Mouse (Mus musculus) intestine, postnatal 0 days (tissue): Measurements from ENCODE around the gene Icosl. TPM values are rescaled to one million over a fixed set of nuclear protein-coding genes. Genes with fewer than 3 reads are reported as not detected.
"Not testable (repeated sequence)": the region's sequence is repeated elsewhere in the genome, so short reads cannot be mapped to it uniquely, and the experiment has no call there.

Experiments
- ATAC-seq: fragments of 200-750 bp; cut with Nextera tagmentation; 2 replicates; pipeline ENCODE4 v1.8.0; 2017; ENCODE audit warnings: mild to moderate bottlenecking, moderate TSS enrichment, moderate library complexity
- H3K27ac ChIP-seq: fragments of 300-500 bp; sonication (generic); 2 replicates; pipeline ENCODE4 v1.5.1; 2014; ENCODE audit warnings: mild to moderate bottlenecking, low read depth, low read length, moderate library complexity
- H3K27me3 ChIP-seq: fragments of 300-500 bp; sonication (generic); replicated peaks from 2 replicates; pipeline ENCODE4 v1.6.1; 2014; ENCODE audit warnings: low read length, mixed read lengths; ENCODE audit not compliant: control insufficient read depth, insufficient read depth
- H3K36me3 ChIP-seq: fragments of 300-500 bp; sonication (generic); 2 replicates; pipeline ENCODE4 v1.6.1; 2014; ENCODE audit warnings: mild to moderate bottlenecking, moderate library complexity; ENCODE audit not compliant: control insufficient read depth, insufficient read depth
- H3K4me1 ChIP-seq: fragments of 300-500 bp; sonication (generic); replicated peaks from 2 replicates; pipeline ENCODE4 v1.6.1; 2014; ENCODE audit warnings: antibody characterized with exemption, low read length, mixed read lengths; ENCODE audit not compliant: control insufficient read depth, insufficient read depth
- H3K4me2 ChIP-seq: fragments of 300-500 bp; sonication (generic); replicated peaks from 2 replicates; pipeline ENCODE4 v1.6.1; 2014; ENCODE audit warnings: low read depth, mild to moderate bottlenecking, moderate library complexity
- H3K4me3 ChIP-seq: fragments of 300-500 bp; sonication (generic); 2 replicates; pipeline ENCODE4 v1.5.1; 2014; ENCODE audit warnings: low read depth, low read length
- H3K9ac ChIP-seq: fragments of 300-500 bp; sonication (generic); 2 replicates; pipeline ENCODE4 v1.6.1; 2014; ENCODE audit warnings: mild to moderate bottlenecking, low read depth, low read length
- H3K9me3 ChIP-seq: fragments of 300-500 bp; sonication (generic); 2 replicates; pipeline ENCODE4 v1.6.1; 2016; ENCODE audit warnings: mixed run types; ENCODE audit not compliant: control insufficient read depth
- CTCF ChIP-seq: sonication (generic); IDR thresholded peaks from 2 replicates; pipeline ENCODE4 v1.5.1; 2016; ENCODE audit warnings: low read depth, mild to moderate bottlenecking, control low read depth, antibody characterized with exemption, moderate library complexity
- WGBS: fragments of 180-500 bp; shearing (Covaris S2); extraction: QIAGEN DNeasy Blood & Tissue Kit; methylation state at CpG from one replicate; pipeline ENCODE4 v1.1.7; 2014; 5-methylcytosine and 5-hydroxymethylcytosine counted together
- polyA plus RNA-seq: library from polyadenylated mRNA; unstranded; fragments of >200 nt; fragmentation: Nextera tagmentation; extraction: Ambion mirVana; gene quantifications from 2 replicates; pipeline ENCODE4 v1.2.1, GENCODE M21; 2015

Gene Icosl
- polyA plus RNA-seq, 1 experiment from 2014 or later, result 5.6 TPM

GRCm38 (mm10) chr10:78100989-78101780 is 32.1 kb downstream of the Icosl start:
- 0 out of 2 replicates have a peak, but pooled peaks cover 6% of the 10 kb centered on the region for H3K27me3 ChIP-seq
- no peak overlapping the region for H3K27ac ChIP-seq
- no peak overlapping the region for H3K4me3 ChIP-seq
- H3K4me2 ChIP-seq, result peak overlapping the region; percentile 28; the same call in 1 of the 2 replicates
- no peaks in the 10 kb centered on the region for H3K9me3 ChIP-seq
- TF ChIP-seq CTCF, result no peak
- no peaks in the 10 kb centered on the region for H3K36me3 ChIP-seq
- no peak for ATAC-seq
- no peaks in the 10 kb centered on the region for H3K4me1 ChIP-seq
- WGBS, result 17% methylated on average over 16 of the region's 16 CpGs
- H3K9ac ChIP-seq, result no peak overlapping the region

GRCm38 (mm10) chr10:78104555-78105490 is 35.7 kb downstream of the Icosl start:
- H3K27me3 ChIP-seq, result 0 out of 2 replicates have a peak, but pooled peaks cover 6% of the 10 kb centered on the region
- 39% methylated on average over 11 of the region's 11 CpGs for WGBS
- H3K9me3 ChIP-seq, result no peaks in the 10 kb centered on the region
- no peaks in the 10 kb centered on the region for H3K36me3 ChIP-seq
- ATAC-seq, result peak; percentile 47; the same call in 1 of the 2 replicates
- TF ChIP-seq CTCF, result no peak
- no peak overlapping the region for H3K27ac ChIP-seq
- no peak overlapping the region for H3K4me2 ChIP-seq
- no peak overlapping the region for H3K4me3 ChIP-seq
- H3K9ac ChIP-seq, result no peak overlapping the region
- no peaks in the 10 kb centered on the region for H3K4me1 ChIP-seq

- 0 out of 2 replicates have a peak, but pooled peaks cover 6% of the 10 kb centered on the region for H3K27me3 ChIP-seq
- no peak for ATAC-seq
- no peak overlapping the region for H3K4me3 ChIP-seq
- H3K9me3 ChIP-seq, result no peaks in the 10 kb centered on the region
- H3K4me2 ChIP-seq, result no peak overlapping the region
- no peak for TF ChIP-seq CTCF
- H3K27ac ChIP-seq, result no peak overlapping the region
- WGBS, result 81% methylated on average over 12 of the region's 12 CpGs
- H3K36me3 ChIP-seq, result no peaks in the 10 kb centered on the region
- no peaks in the 10 kb centered on the region for H3K4me1 ChIP-seq
- no peak overlapping the region for H3K9ac ChIP-seq
Observed at GRCm38 (mm10) chr10:78105548-78105947, 36.4 kb downstream of the Icosl start.

GRCm38 (mm10) chr10:78114521-78115092 is 45.5 kb downstream of the Icosl start:
- peak; percentile 73 for ATAC-seq
- Histone ChIP-seq H3K4me2 (no peak overlapping the region; the same call in 1 of the 2 replicates), H3K4me1 (no peaks in the 10 kb centered on the region), H3K36me3 (no peaks in the 10 kb centered on the region), H3K4me3 (no peak overlapping the region), H3K9me3 (no peaks in the 10 kb centered on the region), H3K9ac (no peak overlapping the region), H3K27ac (peak overlapping the region; percentile 46; the same call in 1 of the 2 replicates), H3K27me3 (no peaks in the 10 kb centered on the region)
- 72% methylated on average over 4 of the region's 4 CpGs for WGBS
- no peak for TF ChIP-seq CTCF

GRCm38 (mm10) chr10:78115153-78115552 is 46.1 kb downstream of the Icosl start:
- Histone ChIP-seq H3K27ac (peak overlapping the region; percentile 23; the same call in 1 of the 2 replicates), H3K9ac (no peak overlapping the region), H3K4me2 (no peak overlapping the region), H3K9me3 (no peaks in the 10 kb centered on the region), H3K36me3 (no peaks in the 10 kb centered on the region), H3K27me3 (no peaks in the 10 kb centered on the region), H3K4me3 (no peak overlapping the region), H3K4me1 (no peaks in the 10 kb centered on the region)
- TF ChIP-seq CTCF, result no peak
- WGBS, result 63% methylated on average over 2 of the region's 2 CpGs
- no peak for ATAC-seq

- H3K4me3 ChIP-seq, result no peak overlapping the region
- H3K36me3 ChIP-seq, result no peaks in the 10 kb centered on the region
- H3K9me3 ChIP-seq, result no peaks in the 10 kb centered on the region
- TF ChIP-seq CTCF, result no peak
- H3K4me1 ChIP-seq, result no peaks in the 10 kb centered on the region
- WGBS, result 93% methylated on average over 4 of the region's 4 CpGs
- H3K4me2 ChIP-seq, result no peak overlapping the region
- H3K9ac ChIP-seq, result no peak overlapping the region
- no peak for ATAC-seq
- H3K27ac ChIP-seq, result no peak overlapping the region
- no peaks in the 10 kb centered on the region for H3K27me3 ChIP-seq
Observed at GRCm38 (mm10) chr10:78119422-78119821, 50.3 kb downstream of the Icosl start.

GRCm38 (mm10) chr10:78124137-78124536 is 55.0 kb downstream of the Icosl start:
- not testable (repeated sequence) for ATAC-seq, H3K27me3 ChIP-seq, H3K36me3 ChIP-seq, H3K9ac ChIP-seq, H3K27ac ChIP-seq, H3K4me2 ChIP-seq, H3K9me3 ChIP-seq, H3K4me3 ChIP-seq, H3K4me1 ChIP-seq
- WGBS, result 32% methylated on average over 6 of the region's 6 CpGs

GRCm38 (mm10) chr10:78125061-78125460 is 56.0 kb downstream of the Icosl start:
- not testable (repeated sequence) for H3K9ac ChIP-seq, H3K4me1 ChIP-seq, H3K9me3 ChIP-seq, H3K4me2 ChIP-seq, H3K36me3 ChIP-seq, H3K27ac ChIP-seq, H3K4me3 ChIP-seq, ATAC-seq, H3K27me3 ChIP-seq
- 78% methylated on average over 8 of the region's 8 CpGs for WGBS
